Mouse (Mus musculus) heart, postnatal 0 days (tissue): Measurements from ENCODE around the gene Rnf144b.

Source experiments
- CTCF ChIP-seq: IDR thresholded peaks from 2 replicates; pipeline ENCODE4 v1.5.1; 2016; ENCODE audit warnings: antibody characterized with exemption, control low read depth, low read depth
- EP300 ChIP-seq: IDR thresholded peaks from 2 replicates; pipeline ENCODE4 v1.6.1; 2016; ENCODE audit warnings: antibody characterized with exemption, low read depth

DNA sequence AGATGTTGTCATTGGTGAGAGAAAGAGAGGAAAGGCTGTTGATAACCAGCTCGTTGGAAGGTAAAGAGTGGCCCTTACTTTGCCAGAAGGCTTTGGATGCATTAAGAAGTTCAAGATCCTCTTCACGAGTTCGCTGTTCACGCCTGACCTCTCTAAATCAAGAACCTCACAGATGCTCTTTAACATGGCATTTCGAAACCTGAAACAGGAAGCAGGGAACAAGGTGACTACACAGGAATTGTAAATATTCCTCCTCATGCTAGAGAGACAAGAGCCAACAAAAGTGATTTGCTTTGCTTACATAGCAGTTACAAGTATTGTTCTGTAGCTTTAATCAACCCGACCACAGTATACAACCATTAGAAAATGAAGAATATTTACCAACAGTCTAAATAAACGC, 23.2 kb upstream of the Rnf144b start:
- TF ChIP-seq CTCF, result no peak
- TF ChIP-seq EP300, result no peak
